Mouse (Mus musculus) CH12.LX (cell line): ENCODE measurements around the gene Nrap. TPM values are rescaled to one million over a fixed set of nuclear protein-coding genes. Genes with fewer than 3 reads are reported as not detected.

Experiments used
- DNase-seq: peaks from one replicate; pipeline ENCODE4 v3.0.0-alpha.2; 2013; ENCODE audit errors: extremely low read depth
- H3K27ac ChIP-seq: 2 replicates; pipeline ENCODE4 v1.5.1; 2012; ENCODE audit warnings: low read depth, mild to moderate bottlenecking, control low read depth, moderate library complexity; ENCODE audit not compliant: insufficient read depth
- H3K27me3 ChIP-seq: replicated peaks from 2 replicates; pipeline ENCODE3; 2012; ENCODE audit warnings: inconsistent platforms
- H3K36me3 ChIP-seq, 2 experiments: replicated peaks in 1 of 2; 2 replicates each; pipeline versions ENCODE3 to v1.6.1; 2012; ENCODE audit warnings: inconsistent platforms in 1 of 2, low read length in 1 of 2, mild to moderate bottlenecking in 1 of 2, mixed read lengths in 1 of 2, moderate library complexity in 1 of 2; ENCODE audit not compliant: control insufficient read depth in 1 of 2, insufficient read depth in 1 of 2
- H3K4me1 ChIP-seq, 2 experiments: 2 replicates each; pipeline ENCODE4 v1.6.1; 2012; ENCODE audit warnings: inconsistent platforms in 1 of 2, moderate library complexity in 1 of 2; ENCODE audit not compliant: insufficient read depth in 2 of 2, control insufficient read depth in 1 of 2
- H3K4me2 ChIP-seq: 2 replicates; pipeline ENCODE4 v1.6.1; 2012; ENCODE audit warnings: low read depth, mild to moderate bottlenecking, control low read depth; ENCODE audit not compliant: poor library complexity, insufficient read depth, severe bottlenecking
- H3K4me3 ChIP-seq, 3 experiments: fragments of 150-350 bp in 1 of 3; sonication (generic) in 1 of 3; replicated peaks in 1 of 3; 2 replicates each; pipeline versions ENCODE3 to v1.5.1; 2011 to 2012; ENCODE audit warnings: low read depth in 2 of 3, low read length in 2 of 3, mild to moderate bottlenecking in 2 of 3, moderate library complexity in 2 of 3, control low read depth in 1 of 3, improper control_type of control experiment in 1 of 3, inconsistent platforms in 1 of 3, mixed read lengths in 1 of 3; ENCODE audit not compliant: poor library complexity in 1 of 3
- H3K79me2 ChIP-seq: replicated peaks from 2 replicates; pipeline ENCODE4 v1.6.1; 2012; ENCODE audit warnings: mild to moderate bottlenecking, moderate library complexity; ENCODE audit not compliant: control insufficient read depth, poor library complexity, insufficient read depth, severe bottlenecking; ENCODE audit errors: extremely low read depth
- H3K9ac ChIP-seq: 2 replicates; pipeline ENCODE4 v1.6.1; 2012; ENCODE audit warnings: low read depth, mild to moderate bottlenecking, control low read depth, moderate library complexity; ENCODE audit not compliant: insufficient read depth
- H3K9me3 ChIP-seq: replicated peaks from 2 replicates; pipeline ENCODE3; 2012; ENCODE audit warnings: low read length, inconsistent platforms, mixed read lengths
- CHD1 ChIP-seq: IDR thresholded peaks from 2 replicates; pipeline ENCODE4 v1.6.1; 2012; ENCODE audit warnings: low read depth, low read length, improper control_type of control experiment, inconsistent platforms
- CHD2 ChIP-seq: IDR thresholded peaks from 2 replicates; pipeline ENCODE4 v1.6.1; 2011; ENCODE audit warnings: low read length, improper control_type of control experiment
- CTCF ChIP-seq, 2 experiments: IDR thresholded peaks in 1 of 2; conservative IDR thresholded peaks in 1 of 2; 2 replicates each; pipeline ENCODE4 v1.5.1; 2011 to 2012; ENCODE audit warnings: low read depth in 2 of 2, low read length in 2 of 2, improper control_type of control experiment in 1 of 2, inconsistent platforms in 1 of 2, mild to moderate bottlenecking in 1 of 2, moderate library complexity in 1 of 2
- E2F4 ChIP-seq: IDR thresholded peaks from 2 replicates; pipeline ENCODE4 v1.6.1; 2011; ENCODE audit warnings: low read depth, low read length, improper control_type of control experiment; ENCODE audit not compliant: insufficient replicate concordance
- EP300 ChIP-seq: IDR thresholded peaks from 2 replicates; pipeline ENCODE4 v1.6.1; 2011; ENCODE audit warnings: low read length, improper control_type of control experiment
- GABPA ChIP-seq: IDR thresholded peaks from 2 replicates; pipeline ENCODE4 v1.6.1; 2012; ENCODE audit warnings: low read depth, low read length, improper control_type of control experiment, inconsistent platforms; ENCODE audit not compliant: insufficient replicate concordance
- JUN ChIP-seq: IDR thresholded peaks from 2 replicates; pipeline ENCODE4 v1.6.1; 2011; ENCODE audit warnings: low read depth, mild to moderate bottlenecking, low read length, improper control_type of control experiment, moderate library complexity; ENCODE audit not compliant: insufficient read depth
- JUND ChIP-seq: conservative IDR thresholded peaks from 2 replicates; pipeline ENCODE4 v1.6.1; 2011; ENCODE audit warnings: low read depth, low read length, improper control_type of control experiment
- NELFE ChIP-seq: IDR thresholded peaks from 2 replicates; pipeline ENCODE4 v1.6.1; 2011; ENCODE audit warnings: low read depth, low read length, improper control_type of control experiment
- POLR2AphosphoS2 ChIP-seq: IDR thresholded peaks from 2 replicates; pipeline ENCODE4 v1.6.1; 2011; ENCODE audit warnings: low read depth, low read length, improper control_type of control experiment
- RAD21 ChIP-seq: IDR thresholded peaks from 2 replicates; pipeline ENCODE4 v1.6.1; 2011; ENCODE audit warnings: low read depth, mild to moderate bottlenecking, low read length, improper control_type of control experiment, moderate library complexity
- RCOR1 ChIP-seq: conservative IDR thresholded peaks from 2 replicates; pipeline ENCODE4 v1.6.1; 2012; ENCODE audit warnings: low read depth, mild to moderate bottlenecking, inconsistent platforms, low read length, improper control_type of control experiment
- SIN3A ChIP-seq: IDR thresholded peaks from 2 replicates; pipeline ENCODE4 v1.6.1; 2012; ENCODE audit warnings: low read length, improper control_type of control experiment, inconsistent platforms
- SMC3 ChIP-seq: IDR thresholded peaks from 2 replicates; pipeline ENCODE4 v1.6.1; 2011; ENCODE audit warnings: low read depth, low read length, improper control_type of control experiment
- TCF12 ChIP-seq: IDR thresholded peaks from 2 replicates; pipeline ENCODE4 v1.6.1; 2014; ENCODE audit warnings: low read depth, mild to moderate bottlenecking, inconsistent platforms, low read length, improper control_type of control experiment
- USF1 ChIP-seq: IDR thresholded peaks from 2 replicates; pipeline ENCODE4 v1.6.1; 2014; ENCODE audit warnings: low read depth, mild to moderate bottlenecking, inconsistent platforms, low read length, improper control_type of control experiment
- USF2 ChIP-seq: conservative IDR thresholded peaks from 2 replicates; pipeline ENCODE4 v1.6.1; 2011; ENCODE audit warnings: low read depth, low read length, improper control_type of control experiment
- ZC3H11A ChIP-seq: IDR thresholded peaks from 2 replicates; pipeline ENCODE4 v1.6.1; 2012; ENCODE audit warnings: low read depth, mild to moderate bottlenecking, inconsistent platforms, low read length, improper control_type of control experiment
- ZMIZ1 ChIP-seq: IDR thresholded peaks from 2 replicates; pipeline ENCODE4 v1.6.1; 2012; ENCODE audit warnings: low read depth, mild to moderate bottlenecking, inconsistent platforms, low read length, improper control_type of control experiment
- ZNF384 ChIP-seq: IDR thresholded peaks from 2 replicates; pipeline ENCODE4 v1.6.1; 2012; ENCODE audit warnings: low read depth, low read length, improper control_type of control experiment, inconsistent platforms
- dilution Hi-C: fragments of 300-500 bp; cut with MboI; formaldehyde crosslinking; loops from 2 replicates; pipeline ENCODE4 v1.14.3; 2020; ENCODE audit warnings: low sequenced_read_pairs; ENCODE audit not compliant: extremely low pct_unique_long_range_greater_than_20kb, extremely low pct_ligation_motif_present
- in situ Hi-C: fragments of 300-500 bp; cut with MboI; formaldehyde crosslinking; loops from 3 replicates; pipeline ENCODE4 v1.14.3; 2019; ENCODE audit warnings: low sequenced_read_pairs, low pct_ligation_motif_present, low pct_unique_long_range_greater_than_20kb, mixed read lengths
- polyA plus RNA-seq: library from polyadenylated mRNA; unstranded; fragments of >175 nt; gene quantifications from 2 replicates; pipeline ENCODE4 v1.2.1, GENCODE M21; 2012; ENCODE audit warnings: low read depth; ENCODE audit not compliant: insufficient read length
- total RNA-seq, 2 experiments: library from RNA; depleted of rRNA; stranded (reverse); fragments of 300-350 nt in 1 of 2; fragments of >200 nt in 1 of 2; gene quantifications; 2 replicates each; pipeline ENCODE4 v1.2.3; 2012 to 2014

Gene Nrap
- total and polyA plus RNA-seq, 3 experiments = 0.04 to 1.5 (median 0.17) TPM

GRCm38 (mm10) chr19:56319629-56320028 lies 70.2 kb downstream of the Nrap start:
- no peak for DNase-seq
- no peak overlapping the region for H3K4me2 ChIP-seq
- no peaks in the 10 kb centered on the region for H3K4me1 ChIP-seq
- dilution Hi-C loops = no loop called here
- no peak for TF ChIP-seq CTCF (conservative IDR thresholded peaks at IDR 0.05 in 1 of 2, IDR thresholded peaks at IDR 0.05 in 1 of 2; ENCODE audit: low read depth in 2 of 2, low read length in 2 of 2)
- no peak for TF ChIP-seq EP300
- no peak for TF ChIP-seq POLR2AphosphoS2
- TF ChIP-seq E2F4 = no peak
- TF ChIP-seq GABPA = no peak
- TF ChIP-seq RAD21 = no peak
- TF ChIP-seq ZC3H11A = no peak
- TF ChIP-seq ZNF384 = no peak
- TF ChIP-seq SMC3 = no peak
- no peak for TF ChIP-seq TCF12
- peaks cover 81% of the 10 kb centered on the region for H3K27me3 ChIP-seq
- no peaks in the 10 kb centered on the region for H3K9me3 ChIP-seq
- no peaks in the 10 kb centered on the region for H3K79me2 ChIP-seq
- no peak overlapping the region for H3K4me3 ChIP-seq
- no peak overlapping the region for H3K27ac ChIP-seq
- H3K36me3 ChIP-seq = no peaks in the 10 kb centered on the region
- in situ Hi-C loops = no loop called here
- H3K9ac ChIP-seq = no peak overlapping the region

- H3K4me1 ChIP-seq = no peaks in the 10 kb centered on the region
- no peak overlapping the region for H3K27ac ChIP-seq
- DNase-seq = no peak
- dilution Hi-C loops = no loop called here
- H3K27me3 ChIP-seq = peaks cover 82% of the 10 kb centered on the region
- no peak overlapping the region for H3K4me3 ChIP-seq
- H3K36me3 ChIP-seq = no peaks in the 10 kb centered on the region
- no peak overlapping the region for H3K9ac ChIP-seq
- TF ChIP-seq USF2 = no peak
- no peak for TF ChIP-seq POLR2AphosphoS2
- TF ChIP-seq SIN3A = no peak
- no peak for TF ChIP-seq ZMIZ1
- no peak for TF ChIP-seq EP300
- no peak for TF ChIP-seq USF1
- TF ChIP-seq CHD1 = no peak
- TF ChIP-seq ZNF384 = no peak
- no peak for TF ChIP-seq RCOR1
- TF ChIP-seq E2F4 = no peak
- no peak for TF ChIP-seq JUND
- no peak for TF ChIP-seq JUN
- no peak for TF ChIP-seq CHD2
- no peak for TF ChIP-seq NELFE
- TF ChIP-seq, all 38 proteins: peak for 0
- no peak overlapping the region for H3K4me2 ChIP-seq
- H3K9me3 ChIP-seq = no peaks in the 10 kb centered on the region
- H3K79me2 ChIP-seq = no peaks in the 10 kb centered on the region
- in situ Hi-C loops = no loop called here
Measured at GRCm38 (mm10) chr19:56319219-56319618, 70.6 kb downstream of the Nrap start.
